Mouse (Mus musculus): ENCODE results near the gene Ddx20. TPM values are rescaled to one million over a fixed set of nuclear protein-coding genes. Genes with fewer than 3 reads are reported as not detected.

The Ddx20 gene
- total RNA-seq (2021), result 10 to 100 TPM; 18.5 to 18.9 TPM
- long read RNA-seq, experiment 1, transcript Ddx20-201 (11 exons, 2,905 nt), result major isoform, 31 of 35 reads
- long read RNA-seq, experiment 1, partial matches to known transcripts, result 2 of 35 reads
- long read RNA-seq, experiment 1, other reads (novel, unspliced or antisense), result 2 of 35 reads
- long read RNA-seq, experiment 2, transcript Ddx20-201 (11 exons, 2,905 nt), result major isoform, 53 of 59 reads
- long read RNA-seq, experiment 2, partial matches to known transcripts, result 2 of 59 reads
- long read RNA-seq, experiment 2, other reads (novel, unspliced or antisense), result 3 of 59 reads

- peak; percentile 90 to 91 for DNase-seq (ENCODE audit: low spot score in 2 of 2)
Observed at GRCm38 (mm10) chr3:105687324-105688060, at the start of gene Ddx20. Gene Ddx20 (minus strand): TSS chr3:105687574.

GRCm38 (mm10) chr3:105737070-105737469, 49.7 kb upstream of the Ddx20 start:
- no peak for DNase-seq (ENCODE audit: low spot score in 2 of 2)

- no peak for DNase-seq (ENCODE audit: low spot score in 2 of 2)
Observed at GRCm38 (mm10) chr3:105736148-105736547, 48.8 kb upstream of the Ddx20 start.

GRCm38 (mm10) chr3:105735285-105735684, 47.9 kb upstream of the Ddx20 start:
- no peak for DNase-seq (ENCODE audit: low spot score in 2 of 2)

GRCm38 (mm10) chr3:105733538-105733937, 46.2 kb upstream of the Ddx20 start:
- DNase-seq (ENCODE audit: low spot score in 2 of 2), result no peak

GRCm38 (mm10) chr3:105732360-105732759, 45.0 kb upstream of the Ddx20 start:
- DNase-seq (ENCODE audit: low spot score in 2 of 2), result no peak

GRCm38 (mm10) chr3:105726037-105726436, 38.7 kb upstream of the Ddx20 start:
- peak; percentile 45 to 59 for DNase-seq (ENCODE audit: low spot score in 2 of 2)

- DNase-seq (ENCODE audit: low spot score in 2 of 2), result no peak
Observed at GRCm38 (mm10) chr3:105722510-105722909, 35.1 kb upstream of the Ddx20 start.

- no peak for DNase-seq (ENCODE audit: low spot score in 2 of 2)
Observed at GRCm38 (mm10) chr3:105721681-105722201, 34.4 kb upstream of the Ddx20 start.

- no peak for DNase-seq (ENCODE audit: low spot score in 2 of 2)
Observed at GRCm38 (mm10) chr3:105720514-105720913, 33.1 kb upstream of the Ddx20 start.

- no peak for DNase-seq (ENCODE audit: low spot score in 2 of 2)
Observed at GRCm38 (mm10) chr3:105719979-105720378, 32.6 kb upstream of the Ddx20 start.

GRCm38 (mm10) chr3:105718746-105719145, 31.4 kb upstream of the Ddx20 start:
- no peak for DNase-seq (ENCODE audit: low spot score in 2 of 2)

- no peak for DNase-seq (ENCODE audit: low spot score in 2 of 2)
Observed at GRCm38 (mm10) chr3:105717856-105718555, 30.6 kb upstream of the Ddx20 start.

- no peak for DNase-seq (ENCODE audit: low spot score in 2 of 2)
Observed at GRCm38 (mm10) chr3:105716353-105717000, 29.1 kb upstream of the Ddx20 start.

GRCm38 (mm10) chr3:105714820-105715167, 27.4 kb upstream of the Ddx20 start:
- no peak for DNase-seq (ENCODE audit: low spot score in 2 of 2)

GRCm38 (mm10) chr3:105714091-105714819, 26.9 kb upstream of the Ddx20 start:
- DNase-seq (ENCODE audit: low spot score in 2 of 2), result no peak

- DNase-seq (ENCODE audit: low spot score in 2 of 2), result no peak
Observed at GRCm38 (mm10) chr3:105712827-105713226, 25.5 kb upstream of the Ddx20 start.

- no peak for DNase-seq (ENCODE audit: low spot score in 2 of 2)
Observed at GRCm38 (mm10) chr3:105711741-105712140, 24.4 kb upstream of the Ddx20 start.

GRCm38 (mm10) chr3:105710246-105710645, 22.9 kb upstream of the Ddx20 start:
- DNase-seq (ENCODE audit: low spot score in 2 of 2), result no peak

- DNase-seq (ENCODE audit: low spot score in 2 of 2), result no peak
Observed at GRCm38 (mm10) chr3:105707590-105707989, 20.2 kb upstream of the Ddx20 start.
